In genomic region chrX:13241426-13242319, GRCm38 (mm10) we compare ENCODE assay signal across 7 mouse cellular contexts. TPM values are rescaled to one million over a fixed set of nuclear protein-coding genes. Genes with fewer than 3 reads are reported as not detected.
A peak's percentile ranks its signal among the peaks of the same experiment; 100 is the strongest.
DNase-seq lines count a peak whose midpoint lies in the region; ATAC-seq and TF ChIP-seq lines count a peak whose summit lies in the region.

No protein-coding gene starts in this region.

- no peak for TF ChIP-seq CTCF in E14TG2a.4 (conservative IDR thresholded peaks at IDR 0.05; ENCODE audit: low read length)

- H3K4me2 ChIP-seq in heart, embryonic 13.5 days, result peak overlapping the region; percentile 66

- H3K9me3 ChIP-seq in E14TG2a.4 (ENCODE audit: low read length), result no peaks in the 10 kb centered on the region
- no peaks in the 10 kb centered on the region for H3K9me3 ChIP-seq in heart, embryonic 13.5 days
- H3K9me3 ChIP-seq in midbrain, embryonic 10.5 days (replicated peaks), result no peaks in the 10 kb centered on the region

- no peaks in the 10 kb centered on the region for H3K27me3 ChIP-seq in E14TG2a.4 (ENCODE audit: insufficient read depth, low read length)
- peaks cover 84% of the 10 kb centered on the region for H3K27me3 ChIP-seq in heart, embryonic 13.5 days (replicated peaks)
- peaks cover 96% of the 10 kb centered on the region for H3K27me3 ChIP-seq in midbrain, embryonic 10.5 days (ENCODE audit: low read depth, poor library complexity, severe bottlenecking)

- peak overlapping the region; percentile 77 for H3K4me3 ChIP-seq in E14TG2a.4 (replicated peaks; ENCODE audit: low read length)
- peak overlapping the region; percentile 46 for H3K4me3 ChIP-seq in heart, embryonic 13.5 days
- peak overlapping the region; percentile 52 for H3K4me3 ChIP-seq in midbrain, embryonic 10.5 days

- H3K4me1 ChIP-seq in E14TG2a.4 (replicated peaks; ENCODE audit: low read depth, low read length), result peaks cover 36% of the 10 kb centered on the region
- peaks cover 29% of the 10 kb centered on the region for H3K4me1 ChIP-seq in heart, embryonic 13.5 days
- H3K4me1 ChIP-seq in midbrain, embryonic 10.5 days, result peaks cover 26% of the 10 kb centered on the region

- H3K36me3 ChIP-seq in E14TG2a.4 (ENCODE audit: insufficient read depth, low read length), result no peaks in the 10 kb centered on the region
- H3K36me3 ChIP-seq in heart, embryonic 13.5 days, result no peaks in the 10 kb centered on the region
- no peaks in the 10 kb centered on the region for H3K36me3 ChIP-seq in midbrain, embryonic 10.5 days

- H3K9ac ChIP-seq in heart, embryonic 13.5 days, result peak overlapping the region; percentile 80

- 9% methylated on average over 21 of the region's 21 CpGs for WGBS in heart, embryonic 13.5 days
- 14% methylated on average over 21 of the region's 21 CpGs for WGBS in midbrain, embryonic 10.5 days

- peak overlapping the region; percentile 97 for H3K27ac ChIP-seq in heart, embryonic 13.5 days (replicated peaks)
- peak overlapping the region; percentile 94 for H3K27ac ChIP-seq in midbrain, embryonic 10.5 days (replicated peaks)

- no peak for ATAC-seq in heart, embryonic 13.5 days (ENCODE audit: extremely low read depth, insufficient number of reproducible peaks, low FRiP score, low TSS enrichment)

- DNase-seq in A20 (ENCODE audit: low read depth, low spot score), result peak; percentile 44
- DNase-seq in cerebellum, postnatal 14 days, result peak; percentile 55 to 57
- DNase-seq in kidney, postnatal 10 days, result peak; percentile 52
- peak; percentile 42 for DNase-seq in midbrain, embryonic 10.5 days (ENCODE audit: low spot score)
- DNase-seq in thymus, postnatal 10 days (ENCODE audit: low spot score in 2 of 2), result peak; percentile 46 to 64

RNA-seq across cellular contexts. Expression of gene Ddx3x, which starts 39.1 kb away (rescaled TPM):
- 74.5 and 79.7 TPM in 2 replicates for polyA plus RNA-seq in heart, embryonic 13.5 days (2015; fragmentation: Nextera tagmentation; extraction: Ambion mirVana)
- polyA plus RNA-seq in midbrain, embryonic 10.5 days (2016; fragmentation: Nextera tagmentation; extraction: Ambion mirVana), result 148 and 156 TPM in 2 replicates
